Mouse (Mus musculus) erythroblast, embryonic 14.5 days (primary cell): ENCODE measurements around the gene Eif2ak1.

ENCODE experiments used
- GATA1 ChIP-seq: IDR thresholded peaks from 2 replicates; pipeline ENCODE4 v1.6.1; 2012; ENCODE audit warnings: low read length, inconsistent platforms, mixed read lengths
- TAL1 ChIP-seq: IDR thresholded peaks from 3 replicates; pipeline ENCODE4 v1.6.1; 2012; ENCODE audit warnings: low read length, inconsistent platforms, mixed read lengths

GRCm38 (mm10) chr5:143950016-143950415 lies 132.4 kb downstream of the Eif2ak1 start:
- no peak for TF ChIP-seq TAL1
- no peak for TF ChIP-seq GATA1
